Mouse (Mus musculus) CH12.LX (cell line): ENCODE data around the gene Dgkz. TPM values are rescaled to one million over a fixed set of nuclear protein-coding genes. Genes with fewer than 3 reads are reported as not detected.

Experiments used
- DNase-seq: peaks from one replicate; pipeline ENCODE4 v3.0.0-alpha.2; 2013; ENCODE audit errors: extremely low read depth
- H3K27ac ChIP-seq: 2 replicates; pipeline ENCODE4 v1.5.1; 2012; ENCODE audit warnings: low read depth, mild to moderate bottlenecking, control low read depth, moderate library complexity; ENCODE audit not compliant: insufficient read depth
- H3K27me3 ChIP-seq: replicated peaks from 2 replicates; pipeline ENCODE3; 2012; ENCODE audit warnings: inconsistent platforms
- H3K36me3 ChIP-seq, 2 experiments: replicated peaks in 1 of 2; 2 replicates each; pipeline versions ENCODE3 to v1.6.1; 2012; ENCODE audit warnings: inconsistent platforms in 1 of 2, low read length in 1 of 2, mild to moderate bottlenecking in 1 of 2, mixed read lengths in 1 of 2, moderate library complexity in 1 of 2; ENCODE audit not compliant: control insufficient read depth in 1 of 2, insufficient read depth in 1 of 2
- H3K4me1 ChIP-seq, 2 experiments: 2 replicates each; pipeline ENCODE4 v1.6.1; 2012; ENCODE audit warnings: inconsistent platforms in 1 of 2, moderate library complexity in 1 of 2; ENCODE audit not compliant: insufficient read depth in 2 of 2, control insufficient read depth in 1 of 2
- H3K4me2 ChIP-seq: 2 replicates; pipeline ENCODE4 v1.6.1; 2012; ENCODE audit warnings: low read depth, mild to moderate bottlenecking, control low read depth; ENCODE audit not compliant: poor library complexity, insufficient read depth, severe bottlenecking
- H3K4me3 ChIP-seq, 3 experiments: fragments of 150-350 bp in 1 of 3; sonication (generic) in 1 of 3; replicated peaks in 1 of 3; 2 replicates each; pipeline versions ENCODE3 to v1.5.1; 2011 to 2012; ENCODE audit warnings: low read depth in 2 of 3, low read length in 2 of 3, mild to moderate bottlenecking in 2 of 3, moderate library complexity in 2 of 3, control low read depth in 1 of 3, improper control_type of control experiment in 1 of 3, inconsistent platforms in 1 of 3, mixed read lengths in 1 of 3; ENCODE audit not compliant: poor library complexity in 1 of 3
- H3K79me2 ChIP-seq: replicated peaks from 2 replicates; pipeline ENCODE4 v1.6.1; 2012; ENCODE audit warnings: mild to moderate bottlenecking, moderate library complexity; ENCODE audit not compliant: control insufficient read depth, poor library complexity, insufficient read depth, severe bottlenecking; ENCODE audit errors: extremely low read depth
- H3K9ac ChIP-seq: 2 replicates; pipeline ENCODE4 v1.6.1; 2012; ENCODE audit warnings: low read depth, mild to moderate bottlenecking, control low read depth, moderate library complexity; ENCODE audit not compliant: insufficient read depth
- H3K9me3 ChIP-seq: replicated peaks from 2 replicates; pipeline ENCODE3; 2012; ENCODE audit warnings: low read length, inconsistent platforms, mixed read lengths
- CHD2 ChIP-seq: IDR thresholded peaks from 2 replicates; pipeline ENCODE4 v1.6.1; 2011; ENCODE audit warnings: low read length, improper control_type of control experiment
- CTCF ChIP-seq, 2 experiments: IDR thresholded peaks in 1 of 2; conservative IDR thresholded peaks in 1 of 2; 2 replicates each; pipeline ENCODE4 v1.5.1; 2011 to 2012; ENCODE audit warnings: low read depth in 2 of 2, low read length in 2 of 2, improper control_type of control experiment in 1 of 2, inconsistent platforms in 1 of 2, mild to moderate bottlenecking in 1 of 2, moderate library complexity in 1 of 2
- E2F4 ChIP-seq: IDR thresholded peaks from 2 replicates; pipeline ENCODE4 v1.6.1; 2011; ENCODE audit warnings: low read depth, low read length, improper control_type of control experiment; ENCODE audit not compliant: insufficient replicate concordance
- ELF1 ChIP-seq: IDR thresholded peaks from 2 replicates; pipeline ENCODE4 v1.6.1; 2014; ENCODE audit warnings: low read depth, mild to moderate bottlenecking, inconsistent platforms, low read length, improper control_type of control experiment
- IRF4 ChIP-seq: IDR thresholded peaks from 2 replicates; pipeline ENCODE4 v1.6.1; 2014; ENCODE audit warnings: low read depth, mild to moderate bottlenecking, inconsistent platforms, low read length, improper control_type of control experiment
- MAX ChIP-seq: IDR thresholded peaks from 2 replicates; pipeline ENCODE4 v1.6.1; 2011; ENCODE audit warnings: low read length, improper control_type of control experiment
- MAZ ChIP-seq: IDR thresholded peaks from 2 replicates; pipeline ENCODE4 v1.6.1; 2012; ENCODE audit warnings: low read depth, mild to moderate bottlenecking, inconsistent platforms, low read length, improper control_type of control experiment, moderate library complexity
- MXI1 ChIP-seq: IDR thresholded peaks from 2 replicates; pipeline ENCODE4 v1.6.1; 2011; ENCODE audit warnings: mild to moderate bottlenecking, low read depth, low read length, improper control_type of control experiment
- MYC ChIP-seq: IDR thresholded peaks from 2 replicates; pipeline ENCODE4 v1.6.1; 2011; ENCODE audit warnings: low read depth, mild to moderate bottlenecking, improper control_type of control experiment, low read length
- SMC3 ChIP-seq: IDR thresholded peaks from 2 replicates; pipeline ENCODE4 v1.6.1; 2011; ENCODE audit warnings: low read depth, low read length, improper control_type of control experiment
- TCF12 ChIP-seq: IDR thresholded peaks from 2 replicates; pipeline ENCODE4 v1.6.1; 2014; ENCODE audit warnings: low read depth, mild to moderate bottlenecking, inconsistent platforms, low read length, improper control_type of control experiment
- ZC3H11A ChIP-seq: IDR thresholded peaks from 2 replicates; pipeline ENCODE4 v1.6.1; 2012; ENCODE audit warnings: low read depth, mild to moderate bottlenecking, inconsistent platforms, low read length, improper control_type of control experiment
- ZNF384 ChIP-seq: IDR thresholded peaks from 2 replicates; pipeline ENCODE4 v1.6.1; 2012; ENCODE audit warnings: low read depth, low read length, improper control_type of control experiment, inconsistent platforms
- dilution Hi-C: fragments of 300-500 bp; cut with MboI; formaldehyde crosslinking; loops from 2 replicates; pipeline ENCODE4 v1.14.3; 2020; ENCODE audit warnings: low sequenced_read_pairs; ENCODE audit not compliant: extremely low pct_unique_long_range_greater_than_20kb, extremely low pct_ligation_motif_present
- in situ Hi-C: fragments of 300-500 bp; cut with MboI; formaldehyde crosslinking; loops from 3 replicates; pipeline ENCODE4 v1.14.3; 2019; ENCODE audit warnings: low sequenced_read_pairs, low pct_ligation_motif_present, low pct_unique_long_range_greater_than_20kb, mixed read lengths
- polyA plus RNA-seq: library from polyadenylated mRNA; unstranded; fragments of >175 nt; gene quantifications from 2 replicates; pipeline ENCODE4 v1.2.1, GENCODE M21; 2012; ENCODE audit warnings: low read depth; ENCODE audit not compliant: insufficient read length
- total RNA-seq, 2 experiments: library from RNA; depleted of rRNA; stranded (reverse); fragments of 300-350 nt in 1 of 2; fragments of >200 nt in 1 of 2; gene quantifications; 2 replicates each; pipeline ENCODE4 v1.2.3; 2012 to 2014

Gene Dgkz
- total and polyA plus RNA-seq, 3 experiments: 38.6 to 60.2 (median 50.4) TPM

GRCm38 (mm10) chr2:91929455-91929854, 46.2 kb downstream of the Dgkz start:
- H3K79me2 ChIP-seq: no peaks in the 10 kb centered on the region; the same call in 1 of the 2 replicates
- in situ Hi-C loops (loop anchor here (10.0 kb wide), 1 partner anchor 155 kb away; no protein-coding TSS in a partner anchor), dilution Hi-C loops (no loop called here)
- H3K27me3 ChIP-seq: no peaks in the 10 kb centered on the region
- H3K4me2 ChIP-seq: no peak overlapping the region
- H3K9me3 ChIP-seq: no peaks in the 10 kb centered on the region
- peaks cover 3 to 47% of the 10 kb centered on the region in 2 experiments; a peak in 3 of 4 replicates for H3K4me1 ChIP-seq
- no peak overlapping the region for H3K4me3 ChIP-seq
- no peak overlapping the region for H3K27ac ChIP-seq
- DNase-seq: no peak
- peaks cover 37 to 93% of the 10 kb centered on the region in 2 experiments for H3K36me3 ChIP-seq
- TF ChIP-seq ZNF384: peak; percentile 48; the same call in 1 of the 2 replicates
- no peak for TF ChIP-seq MAZ
- no peak overlapping the region for H3K9ac ChIP-seq

- peaks cover 4 to 47% of the 10 kb centered on the region in 2 experiments for H3K4me1 ChIP-seq
- H3K4me2 ChIP-seq: no peak overlapping the region
- in situ Hi-C loops: loop anchor here (10.0 kb wide), 1 partner anchor 154 kb away; no protein-coding TSS in a partner anchor
- H3K4me3 ChIP-seq: no peak overlapping the region
- H3K27me3 ChIP-seq: no peaks in the 10 kb centered on the region
- TF ChIP-seq MYC: no peak
- TF ChIP-seq IRF4: no peak
- no peak for TF ChIP-seq E2F4
- TF ChIP-seq MXI1: no peak
- TF ChIP-seq TCF12: no peak
- TF ChIP-seq MAX: no peak
- TF ChIP-seq CTCF (conservative IDR thresholded peaks at IDR 0.05 in 1 of 2, IDR thresholded peaks at IDR 0.05 in 1 of 2; ENCODE audit: low read depth in 2 of 2, low read length in 2 of 2): no peak
- no peak for TF ChIP-seq ELF1
- TF ChIP-seq, all 38 proteins: peak for 0
- no peak overlapping the region for H3K9ac ChIP-seq
- no peaks in the 10 kb centered on the region for H3K9me3 ChIP-seq
- DNase-seq: no peak
- dilution Hi-C loops: no loop called here
- H3K27ac ChIP-seq: no peak overlapping the region
- H3K36me3 ChIP-seq: peaks cover 30 to 88% of the 10 kb centered on the region in 2 experiments
- no peaks in the 10 kb centered on the region; the same call in 1 of the 2 replicates for H3K79me2 ChIP-seq
Observed at GRCm38 (mm10) chr2:91928534-91929350, 46.9 kb downstream of the Dgkz start.

- in situ Hi-C loops: loop anchor here (10.0 kb wide), 1 partner anchor 153 kb away; no protein-coding TSS in a partner anchor
- Histone ChIP-seq H3K4me2 (no peak overlapping the region), H3K4me3 (no peak overlapping the region), H3K27me3 (no peaks in the 10 kb centered on the region), H3K4me1 (peaks cover 6 to 42% of the 10 kb centered on the region in 2 experiments), H3K79me2 (no peaks in the 10 kb centered on the region; the same call in 1 of the 2 replicates)
- DNase-seq: peak; percentile 65
- TF ChIP-seq CTCF (conservative IDR thresholded peaks at IDR 0.05 in 1 of 2, IDR thresholded peaks at IDR 0.05 in 1 of 2; ENCODE audit: low read depth in 2 of 2, low read length in 2 of 2) (peak in 1 of 2 experiments; percentile 56; a peak in 2 of 4 replicates), SMC3 (peak; percentile 13; the same call in 1 of the 2 replicates), ZC3H11A (no peak), ELF1 (peak; percentile 25; the same call in 1 of the 2 replicates), CHD2 (peak; percentile 33; the same call in 1 of the 2 replicates)
- TF ChIP-seq, all 38 proteins: peak for 4
- dilution Hi-C loops: no loop called here
- Histone ChIP-seq H3K36me3 (peaks cover 23 to 80% of the 10 kb centered on the region in 2 experiments), H3K27ac (no peak overlapping the region), H3K9me3 (no peaks in the 10 kb centered on the region), H3K9ac (no peak overlapping the region)
Observed at GRCm38 (mm10) chr2:91927826-91928533, 47.7 kb downstream of the Dgkz start.
